Mouse (Mus musculus) cerebellum, adult 2 months (tissue): Measurements from ENCODE around the gene Zscan2.

ENCODE experiments used
- CTCF ChIP-seq: fragments of 200-500 bp; IDR thresholded peaks from 2 replicates; pipeline ENCODE4 v1.5.1; 2011; ENCODE audit warnings: low read depth, mild to moderate bottlenecking, control low read depth, low read length, moderate library complexity, borderline replicate concordance; ENCODE audit not compliant: insufficient read depth
- POLR2A ChIP-seq: fragments of 200-500 bp; IDR thresholded peaks from 2 replicates; pipeline ENCODE4 v1.6.1; 2011; ENCODE audit warnings: low read length, control low read depth, borderline replicate concordance; ENCODE audit not compliant: insufficient read depth

- TF ChIP-seq CTCF (no peak), POLR2A (no peak)
Observed at GRCm38 (mm10) chr7:80846709-80847108, 14.0 kb upstream of the Zscan2 start.
